Mouse (Mus musculus) left cerebral cortex, adult 9 months (tissue): ENCODE measurements at regions not wholly inside any gene's neighbourhood (a gene's known extent, or its start where the extent isn't known, plus 50 kb on each side); places are given as distances from the start of the nearest gene placed in this dataset.

Experiments
- DNase-seq, 2 experiments: peaks; one replicate each; pipeline ENCODE4 v3.0.0; 2022; ENCODE audit warnings: low spot score in 2 of 2

GRCm38 (mm10) chr13:97616919-97617318 is 143.5 kb downstream of the Gm10260 start:
- no peak for DNase-seq

GRCm38 (mm10) chr13:97607221-97607723 is 153.2 kb downstream of the Gm10260 start:
- DNase-seq: peak; percentile 46 to 69

- no peak for DNase-seq
These were observed 156.0 kb downstream of the Gm10260 start for GRCm38 (mm10) chr13:97604451-97604850.

GRCm38 (mm10) chr13:97601135-97601730 is 159.2 kb downstream of the Gm10260 start:
- no peak for DNase-seq

GRCm38 (mm10) chr13:97600136-97600535 is 160.3 kb downstream of the Gm10260 start:
- no peak for DNase-seq

- no peak for DNase-seq
These were observed 161.7 kb downstream of the Gm10260 start for GRCm38 (mm10) chr13:97598507-97599431.

- no peak for DNase-seq
These were observed 165.6 kb downstream of the Gm10260 start for GRCm38 (mm10) chr13:97594851-97595250.

- DNase-seq: no peak
These were observed 170.8 kb downstream of the Gm10260 start for GRCm38 (mm10) chr13:97589626-97590025.

- no peak for DNase-seq
These were observed 172.3 kb downstream of the Gm10260 start for GRCm38 (mm10) chr13:97588085-97588484.

- no peak for DNase-seq
These were observed 173.3 kb downstream of the Gm10260 start for GRCm38 (mm10) chr13:97587088-97587487.

GRCm38 (mm10) chr13:97584045-97584444 is 176.4 kb downstream of the Gm10260 start:
- no peak for DNase-seq

- no peak for DNase-seq
These were observed 179.1 kb downstream of the Gm10260 start for GRCm38 (mm10) chr13:97581380-97581779.

GRCm38 (mm10) chr13:97580241-97580874 is 180.1 kb downstream of the Gm10260 start:
- DNase-seq: no peak

- DNase-seq: no peak
These were observed 181.8 kb downstream of the Gm10260 start for GRCm38 (mm10) chr13:97578595-97578994.

- DNase-seq: no peak
These were observed 183.2 kb downstream of the Gm10260 start for GRCm38 (mm10) chr13:97577081-97577785.

GRCm38 (mm10) chr13:97573601-97574000 is 186.8 kb downstream of the Gm10260 start:
- no peak for DNase-seq

- DNase-seq: no peak
These were observed 188.1 kb downstream of the Gm10260 start for GRCm38 (mm10) chr13:97572352-97572751.

- no peak for DNase-seq
These were observed 190.4 kb downstream of the Gm10260 start for GRCm38 (mm10) chr13:97570009-97570408.

- no peak for DNase-seq
These were observed 192.8 kb downstream of the Gm10260 start for GRCm38 (mm10) chr13:97567632-97568031.

- no peak for DNase-seq
These were observed 194.4 kb downstream of the Gm10260 start for GRCm38 (mm10) chr13:97566071-97566470.

GRCm38 (mm10) chr13:97562241-97562640 is 198.2 kb downstream of the Gm10260 start:
- DNase-seq: no peak

GRCm38 (mm10) chr13:97560789-97561188 is 199.6 kb downstream of the Gm10260 start:
- DNase-seq: no peak
